Mouse (Mus musculus): ENCODE results near the gene Ap3s2.

Gene Ap3s2

GRCm38 (mm10) chr7:79920344-79920983 is at the start of gene Ap3s2:
Ap3s2 (minus strand) TSS chr7:79920649.
- peak; percentile 90 for DNase-seq (ENCODE audit: low spot score)

- DNase-seq (ENCODE audit: low spot score), result no peak
Measured at GRCm38 (mm10) chr7:79968326-79968725, 47.9 kb upstream of the Ap3s2 start.

GRCm38 (mm10) chr7:79961600-79961999 is 41.2 kb upstream of the Ap3s2 start:
- no peak for DNase-seq (ENCODE audit: low spot score)

GRCm38 (mm10) chr7:79956131-79956530 is 35.7 kb upstream of the Ap3s2 start:
- no peak for DNase-seq (ENCODE audit: low spot score)

- no peak for DNase-seq (ENCODE audit: low spot score)
Measured at GRCm38 (mm10) chr7:79954890-79955289, 34.4 kb upstream of the Ap3s2 start.

GRCm38 (mm10) chr7:79951038-79951437 is 30.6 kb upstream of the Ap3s2 start:
- no peak for DNase-seq (ENCODE audit: low spot score)

- DNase-seq (ENCODE audit: low spot score), result no peak
Measured at GRCm38 (mm10) chr7:79950236-79950635, 29.8 kb upstream of the Ap3s2 start.

GRCm38 (mm10) chr7:79935511-79936205 is 15.2 kb upstream of the Ap3s2 start:
- DNase-seq (ENCODE audit: low spot score), result no peak

- peak; percentile 41 for DNase-seq (ENCODE audit: low spot score)
Measured at GRCm38 (mm10) chr7:79934862-79935510, 14.5 kb upstream of the Ap3s2 start, which contains the start of gene Arpin. Arpin (minus strand) TSS chr7:79935359.

GRCm38 (mm10) chr7:79934461-79934860 is 14.0 kb upstream of the Ap3s2 start:
- no peak for DNase-seq (ENCODE audit: low spot score)

- DNase-seq (ENCODE audit: low spot score), result no peak
Measured at GRCm38 (mm10) chr7:79928516-79929052, 8.1 kb upstream of the Ap3s2 start.

- no peak for DNase-seq (ENCODE audit: low spot score)
Measured at GRCm38 (mm10) chr7:79914556-79914955, 5.9 kb downstream of the Ap3s2 start.

- DNase-seq (ENCODE audit: low spot score), result no peak
Measured at GRCm38 (mm10) chr7:79907356-79907755, 13.1 kb downstream of the Ap3s2 start.

- DNase-seq (ENCODE audit: low spot score), result no peak
Measured at GRCm38 (mm10) chr7:79906914-79907313, 13.5 kb downstream of the Ap3s2 start.

GRCm38 (mm10) chr7:79905193-79905592 is 15.3 kb downstream of the Ap3s2 start:
- no peak for DNase-seq (ENCODE audit: low spot score)

GRCm38 (mm10) chr7:79903160-79903792 is 17.2 kb downstream of the Ap3s2 start:
- DNase-seq (ENCODE audit: low spot score), result no peak

- DNase-seq (ENCODE audit: low spot score), result no peak
Measured at GRCm38 (mm10) chr7:79900753-79901152, 19.7 kb downstream of the Ap3s2 start.

GRCm38 (mm10) chr7:79895225-79895624 is 25.2 kb downstream of the Ap3s2 start:
- DNase-seq (ENCODE audit: low spot score), result no peak

GRCm38 (mm10) chr7:79894790-79895189 is 25.7 kb downstream of the Ap3s2 start:
- no peak for DNase-seq (ENCODE audit: low spot score)

GRCm38 (mm10) chr7:79892576-79893428 is 27.6 kb downstream of the Ap3s2 start:
- DNase-seq (ENCODE audit: low spot score), result no peak

GRCm38 (mm10) chr7:79890436-79891221 is 29.8 kb downstream of the Ap3s2 start:
- no peak for DNase-seq (ENCODE audit: low spot score)
